Mouse (Mus musculus): ENCODE data around the gene Cenpx. TPM values are rescaled to one million over a fixed set of nuclear protein-coding genes. Genes with fewer than 3 reads are reported as not detected.

Gene Cenpx
- polyA plus RNA-seq, 2 experiments = 101 to 161 TPM

GRCm38 (mm10) chr11:120749430-120749829 lies 35.9 kb upstream of the Cenpx start:
- WGBS = 60% methylated on average over 8 of the region's 8 CpGs
- Histone ChIP-seq H3K4me1 (ENCODE audit: control insufficient read depth, insufficient read depth, low read length) (no peaks in the 10 kb centered on the region), H3K36me3 (ENCODE audit: control insufficient read depth, insufficient read depth, low read length) (no peaks in the 10 kb centered on the region), H3K27ac (replicated peaks; ENCODE audit: low read depth, low read length) (no peak overlapping the region), H3K9ac (ENCODE audit: low read depth, low read length, severe bottlenecking) (no peak overlapping the region), H3K4me3 (replicated peaks; ENCODE audit: low read length) (no peak overlapping the region), H3K4me2 (replicated peaks; ENCODE audit: low read depth, low read length, severe bottlenecking) (no peak overlapping the region), H3K27me3 (ENCODE audit: control insufficient read depth, insufficient read depth, low read length) (no peaks in the 10 kb centered on the region), H3K9me3 (ENCODE audit: control insufficient read depth, low read length) (no peaks in the 10 kb centered on the region)
- TF ChIP-seq POLR2A (IDR thresholded peaks at IDR 0.05; ENCODE audit: borderline replicate concordance, extremely low read depth, insufficient read depth, insufficient read length) = no peak
- no peak for DNase-seq (ENCODE audit: low spot score)
- no peak for ATAC-seq (ENCODE audit: low FRiP score, low read depth)

- Histone ChIP-seq H3K4me1 (ENCODE audit: control insufficient read depth, insufficient read depth, low read length) (no peaks in the 10 kb centered on the region), H3K4me2 (replicated peaks; ENCODE audit: low read depth, low read length, severe bottlenecking) (no peak overlapping the region), H3K4me3 (replicated peaks; ENCODE audit: low read length) (no peak overlapping the region), H3K36me3 (ENCODE audit: control insufficient read depth, insufficient read depth, low read length) (no peaks in the 10 kb centered on the region), H3K27me3 (ENCODE audit: control insufficient read depth, insufficient read depth, low read length) (no peaks in the 10 kb centered on the region), H3K9ac (ENCODE audit: low read depth, low read length, severe bottlenecking) (no peak overlapping the region), H3K9me3 (ENCODE audit: control insufficient read depth, low read length) (no peaks in the 10 kb centered on the region), H3K27ac (replicated peaks; ENCODE audit: low read depth, low read length) (no peak overlapping the region)
- 39% methylated on average over 4 of the region's 4 CpGs for WGBS
- no peak for TF ChIP-seq POLR2A (IDR thresholded peaks at IDR 0.05; ENCODE audit: borderline replicate concordance, extremely low read depth, insufficient read depth, insufficient read length)
- DNase-seq (ENCODE audit: low spot score) = no peak
- no peak for ATAC-seq (ENCODE audit: low FRiP score, low read depth)
These were observed 34.4 kb upstream of the Cenpx start for GRCm38 (mm10) chr11:120747974-120748373.

GRCm38 (mm10) chr11:120744121-120744701 lies 30.7 kb upstream of the Cenpx start:
- WGBS = 67% methylated on average over 7 of the region's 7 CpGs

GRCm38 (mm10) chr11:120740981-120741380 lies 27.4 kb upstream of the Cenpx start:
- no peak for ATAC-seq (ENCODE audit: low FRiP score, low read depth)
- H3K4me3 ChIP-seq (replicated peaks; ENCODE audit: low read length) = no peak overlapping the region
- H3K4me1 ChIP-seq (ENCODE audit: control insufficient read depth, insufficient read depth, low read length) = no peaks in the 10 kb centered on the region
- H3K9me3 ChIP-seq (ENCODE audit: control insufficient read depth, low read length) = no peaks in the 10 kb centered on the region
- WGBS = 89% methylated on average over 5 of the region's 5 CpGs
- H3K9ac ChIP-seq (ENCODE audit: low read depth, low read length, severe bottlenecking) = no peak overlapping the region
- no peaks in the 10 kb centered on the region for H3K36me3 ChIP-seq (ENCODE audit: control insufficient read depth, insufficient read depth, low read length)
- no peak overlapping the region for H3K27ac ChIP-seq (replicated peaks; ENCODE audit: low read depth, low read length)
- H3K4me2 ChIP-seq (replicated peaks; ENCODE audit: low read depth, low read length, severe bottlenecking) = no peak overlapping the region
- H3K27me3 ChIP-seq (ENCODE audit: control insufficient read depth, insufficient read depth, low read length) = no peaks in the 10 kb centered on the region
- TF ChIP-seq POLR2A (IDR thresholded peaks at IDR 0.05; ENCODE audit: borderline replicate concordance, extremely low read depth, insufficient read depth, insufficient read length) = no peak
- no peak for DNase-seq (ENCODE audit: low spot score)

More at GRCm38 (mm10) chr11:120744121-120744701, 30.7 kb upstream of the Cenpx start:
- Histone ChIP-seq H3K4me3 (replicated peaks; ENCODE audit: low read length) (no peak overlapping the region), H3K27ac (replicated peaks; ENCODE audit: low read depth, low read length) (no peak overlapping the region), H3K4me1 (ENCODE audit: control insufficient read depth, insufficient read depth, low read length) (no peaks in the 10 kb centered on the region), H3K4me2 (replicated peaks; ENCODE audit: low read depth, low read length, severe bottlenecking) (no peak overlapping the region), H3K27me3 (ENCODE audit: control insufficient read depth, insufficient read depth, low read length) (no peaks in the 10 kb centered on the region), H3K9ac (ENCODE audit: low read depth, low read length, severe bottlenecking) (no peak overlapping the region), H3K36me3 (ENCODE audit: control insufficient read depth, insufficient read depth, low read length) (no peaks in the 10 kb centered on the region), H3K9me3 (ENCODE audit: control insufficient read depth, low read length) (no peaks in the 10 kb centered on the region)
- no peak for TF ChIP-seq POLR2A (IDR thresholded peaks at IDR 0.05; ENCODE audit: borderline replicate concordance, extremely low read depth, insufficient read depth, insufficient read length)
- ATAC-seq (ENCODE audit: low FRiP score, low read depth) = no peak
- DNase-seq (ENCODE audit: low spot score) = no peak

- Histone ChIP-seq H3K27me3 (ENCODE audit: control insufficient read depth, insufficient read depth, low read length) (no peaks in the 10 kb centered on the region), H3K9me3 (ENCODE audit: control insufficient read depth, low read length) (no peaks in the 10 kb centered on the region), H3K27ac (replicated peaks; ENCODE audit: low read depth, low read length) (no peak overlapping the region), H3K4me1 (ENCODE audit: control insufficient read depth, insufficient read depth, low read length) (peaks cover 9% of the 10 kb centered on the region; the same call in 1 of the 2 replicates), H3K4me3 (replicated peaks; ENCODE audit: low read length) (no peak overlapping the region), H3K4me2 (replicated peaks; ENCODE audit: low read depth, low read length, severe bottlenecking) (no peak overlapping the region), H3K36me3 (ENCODE audit: control insufficient read depth, insufficient read depth, low read length) (no peaks in the 10 kb centered on the region), H3K9ac (ENCODE audit: low read depth, low read length, severe bottlenecking) (no peak overlapping the region)
- WGBS = 75% methylated on average over 6 of the region's 6 CpGs
- DNase-seq (ENCODE audit: low spot score) = no peak
- TF ChIP-seq POLR2A (IDR thresholded peaks at IDR 0.05; ENCODE audit: borderline replicate concordance, extremely low read depth, insufficient read depth, insufficient read length) = no peak
- no peak for ATAC-seq (ENCODE audit: low FRiP score, low read depth)
These were observed 22.9 kb upstream of the Cenpx start for GRCm38 (mm10) chr11:120736424-120736823.
